Mouse (Mus musculus) B cell, adult (primary cell): ENCODE measurements around the gene Ric1. TPM values are rescaled to one million over a fixed set of nuclear protein-coding genes. Genes with fewer than 3 reads are reported as not detected.

Experiments used
- total RNA-seq: library from RNA; stranded (reverse); gene quantifications from 4 replicates; pipeline ENCODE4 v1.2.4, GENCODE M21; 2023; ENCODE audit not compliant: inconsistent age

Gene Ric1
- 52.9 to 58.9 TPM (median 56.0 TPM) in 4 replicates for total RNA-seq

GRCm38 (mm10) chr19:29521637-29522435 is at the start of gene Ric1:
TSS of gene Ric1 (plus strand) at chr19:29522282.

DNA sequence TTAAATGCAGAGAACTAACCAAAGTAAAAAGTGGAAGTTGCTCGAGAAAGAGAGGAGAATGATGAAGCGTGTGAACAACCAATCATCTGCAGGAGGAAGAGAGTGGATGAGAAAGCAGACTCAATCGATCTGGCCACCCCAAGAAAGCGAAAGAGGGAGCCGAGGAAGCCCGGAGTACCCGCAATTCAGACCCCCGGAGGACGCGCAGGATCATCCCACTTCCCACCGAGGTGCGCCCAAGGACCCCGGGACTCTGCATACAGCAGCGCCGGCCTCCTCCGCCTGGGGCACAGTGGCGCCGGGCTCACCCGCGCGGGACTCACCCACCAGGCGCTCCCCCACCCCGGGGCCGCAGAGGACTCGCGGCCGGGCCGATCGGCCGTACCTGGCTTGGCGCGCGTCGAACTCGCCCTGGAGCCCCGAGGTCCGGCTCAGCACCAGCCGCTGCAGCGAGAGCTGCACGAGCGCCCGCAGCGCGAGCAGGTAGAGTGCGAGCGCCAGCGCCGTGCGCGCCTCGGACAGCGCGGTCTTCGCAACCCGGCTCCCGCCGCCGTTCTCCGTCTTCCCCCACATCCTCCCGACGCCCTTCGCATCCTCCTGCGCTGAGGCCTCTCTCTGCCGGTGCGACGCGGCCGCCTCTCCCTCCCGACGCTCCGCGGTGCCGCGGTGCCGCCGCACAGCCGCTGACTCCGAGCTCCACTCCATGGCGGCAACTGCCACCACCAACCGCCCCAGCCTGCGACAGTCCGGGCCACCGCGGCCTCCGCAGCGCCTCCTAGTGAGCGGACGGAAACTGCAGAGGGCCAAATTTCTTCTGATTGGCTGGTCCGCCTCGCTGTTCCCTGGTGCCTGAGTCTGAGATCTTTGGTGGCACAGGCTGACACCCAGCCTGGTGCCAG is 125.8 kb downstream of the Ric1 start, which contains the start of gene Ermp1:
Gene Ermp1 (minus strand): TSS at position 765 of the 899 bp plus-strand sequence.

Other genes with a start within 250 kb of the Ric1 start
- 2.6 to 6.4 TPM (median 3.4 TPM) in 4 replicates for gene Insl6, start 196.9 kb upstream of the Ric1 start, total RNA-seq
- gene Rln1, start 187.6 kb upstream of the Ric1 start, total RNA-seq, result not detected in 4 replicates
- 135 to 148 TPM (median 144 TPM) in 4 replicates for gene Plgrkt, start 154.9 kb upstream of the Ric1 start, total RNA-seq
- gene Cd274, start 154.8 kb upstream of the Ric1 start, total RNA-seq, result 124 to 137 TPM (median 129 TPM) in 4 replicates
- 5.2 to 7.7 TPM (median 5.4 TPM) in 4 replicates for gene Pdcd1lg2, start 111.4 kb upstream of the Ric1 start, total RNA-seq
- gene Ermp1, start 126.1 kb downstream of the Ric1 start, total RNA-seq, result 22.8 to 25.6 TPM (median 25.0 TPM) in 4 replicates
- gene Mlana, start 175.5 kb downstream of the Ric1 start, total RNA-seq, result 0.78 TPM in 1 of 4 replicates, not detected in the others